Comparison of ENCODE assay signal across 11 mouse cellular contexts in genomic region chr15:78325671-78326339, GRCm38 (mm10). TPM values are rescaled to one million over a fixed set of nuclear protein-coding genes. Genes with fewer than 3 reads are reported as not detected.
DNase-seq lines count a peak whose midpoint lies in the region; ATAC-seq lines count a peak whose summit lies in the region.
"Had no signal": no experiment of that assay in that cellular context is flagged by ENCODE, and none has a peak within 500 bp of the region (broad histone marks: within the 10 kb centered on the region; RNA-seq: fewer than 3 reads in every experiment).

TSS of gene Csf2rb (plus strand) at chr15:78325752.

- no peaks in the 10 kb centered on the region for H3K27me3 ChIP-seq in stomach, embryonic 15.5 days (replicated peaks)
- H3K27me3 ChIP-seq: forebrain, embryonic 13.5 days; limb, embryonic 12.5 days had no signal

- H3K4me3 ChIP-seq in stomach, embryonic 15.5 days (replicated peaks): peak within 1 kb of the TSS; percentile 3; the same call in 1 of the 2 replicates
- H3K4me3 ChIP-seq: forebrain, embryonic 13.5 days; limb, embryonic 12.5 days had no signal

- no peak within 1 kb of the TSS for H3K27ac ChIP-seq in stomach, embryonic 15.5 days
- H3K27ac ChIP-seq: forebrain, embryonic 13.5 days; limb, embryonic 12.5 days had no signal

- no peak within 1 kb of the TSS for H3K4me2 ChIP-seq in stomach, embryonic 15.5 days
- H3K4me2 ChIP-seq: forebrain, embryonic 13.5 days; limb, embryonic 12.5 days had no signal

- no peak for ATAC-seq in stomach, embryonic 15.5 days (ENCODE audit: insufficient read depth, low FRiP score, low read depth)
- ATAC-seq in frontal cortex, adult (ENCODE audit: low TSS enrichment): no peak
- ATAC-seq: forebrain, embryonic 13.5 days had no signal

- no peaks in the 10 kb centered on the region for H3K9me3 ChIP-seq in stomach, embryonic 15.5 days
- H3K9me3 ChIP-seq: forebrain, embryonic 13.5 days; limb, embryonic 12.5 days had no signal

- DNase-seq in layer of hippocampus, adult 9-10 months (ENCODE audit: low spot score): peak; percentile 27
- no peak for DNase-seq in layer of hippocampus, adult 8-10 months (ENCODE audit: low spot score in 2 of 2)
- no peak for DNase-seq in gonadal fat pad, adult 2 months (ENCODE audit: low read depth)
- peak; percentile 39 for DNase-seq in lung, postnatal 10 days
- DNase-seq in cerebellum, adult 9-11 months: no peak
- no peak for DNase-seq in Muller cell, postnatal 12 days (ENCODE audit: inconsistent ontology term)
- DNase-seq: cerebellum, postnatal 10 days had no signal

- 69% methylated on average over 11 of the region's 11 CpGs for WGBS in stomach, embryonic 15.5 days

- H3K36me3 ChIP-seq in stomach, embryonic 15.5 days: no peaks in the 10 kb centered on the region
- H3K36me3 ChIP-seq: limb, embryonic 12.5 days had no signal

- no peak within 1 kb of the TSS for H3K9ac ChIP-seq in stomach, embryonic 15.5 days
- H3K9ac ChIP-seq: forebrain, embryonic 13.5 days; limb, embryonic 12.5 days had no signal

- no peaks in the 10 kb centered on the region for H3K4me1 ChIP-seq in stomach, embryonic 15.5 days
- H3K4me1 ChIP-seq: limb, embryonic 12.5 days had no signal

RNA-seq across cellular contexts. Expression of gene Csf2rb, which starts in this region (rescaled TPM):
- total RNA-seq in layer of hippocampus, adult 8-10 months (2022): 1 to 10 TPM; 1.8 to 9.4 (median 4.4) TPM
- polyA plus RNA-seq in gonadal fat pad, adult 2 months (2012; rRNA removed): 13.0 and 16.0 TPM in 2 replicates
- polyA plus RNA-seq in stomach, embryonic 15.5 days (2015; fragmentation: Nextera tagmentation; extraction: Ambion mirVana): 2.7 and 3.7 TPM in 2 replicates

Comparison
In these comparisons a context has a peak if more than half of its experiments do, and no peak if none do; other contexts are left out.
1. DNase-seq: peak in layer of hippocampus, adult 9-10 months (single experiment) and lung, postnatal 10 days (single experiment); none in layer of hippocampus, adult 8-10 months (0 of 2), gonadal fat pad, adult 2 months (single experiment), cerebellum, adult 9-11 months (single experiment) and Muller cell, postnatal 12 days (single experiment).